Mouse (Mus musculus): ENCODE results near the gene Gm9774. TPM values are rescaled to one million over a fixed set of nuclear protein-coding genes. Genes with fewer than 3 reads are reported as not detected.

Gene Gm9774
- polyA plus RNA-seq (2014; fragmentation: Nextera tagmentation; extraction: Ambion mirVana), result 4.9 and 8.9 TPM in 2 replicates

DNA sequence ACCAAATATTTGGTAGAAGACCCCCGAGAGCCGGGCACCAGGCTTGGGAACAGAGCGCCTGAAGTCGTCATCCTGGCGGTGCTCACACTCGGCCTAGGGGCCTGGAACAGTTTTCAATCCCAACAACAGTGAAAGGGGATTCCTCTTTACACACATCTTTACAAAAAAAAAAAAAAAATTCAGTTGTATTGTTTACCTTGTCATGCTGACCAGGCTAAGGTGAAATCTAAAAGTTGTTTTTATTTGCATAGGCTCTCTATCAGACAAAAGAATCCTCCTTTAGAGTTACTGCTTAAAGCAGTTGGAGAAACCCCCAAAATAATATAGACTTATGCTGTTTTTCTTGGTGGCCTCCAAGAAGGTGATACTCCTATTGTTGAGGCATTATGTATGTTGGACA lies at the start of gene Gm9774:
Gm9774 (minus strand) TSS at position 101 of the 400 bp plus-strand sequence.
- Histone ChIP-seq H3K4me2 (ENCODE audit: low read depth) (no peak within 1 kb of the TSS), H3K27me3 (ENCODE audit: control insufficient read depth, insufficient read depth, low read length) (no peaks in the 10 kb centered on the region), H3K27ac (ENCODE audit: low read depth, low read length) (no peak within 1 kb of the TSS), H3K4me3 (ENCODE audit: low read depth, low read length) (no peak within 1 kb of the TSS), H3K4me1 (ENCODE audit: control insufficient read depth, insufficient read depth, low read length) (no peaks in the 10 kb centered on the region), H3K36me3 (ENCODE audit: control insufficient read depth, insufficient read depth, low read length) (no peaks in the 10 kb centered on the region), H3K9ac (ENCODE audit: low read length) (no peak within 1 kb of the TSS), H3K9me3 (ENCODE audit: control insufficient read depth, low read length) (no peaks in the 10 kb centered on the region)
- whole genome bisulfite sequencing, result 94% methylated on average over 6 of the region's 6 CpGs
- no peak for ATAC-seq (ENCODE audit: insufficient read depth, low FRiP score, low TSS enrichment)
- no peak for DNase-seq (ENCODE audit: low spot score)

DNA sequence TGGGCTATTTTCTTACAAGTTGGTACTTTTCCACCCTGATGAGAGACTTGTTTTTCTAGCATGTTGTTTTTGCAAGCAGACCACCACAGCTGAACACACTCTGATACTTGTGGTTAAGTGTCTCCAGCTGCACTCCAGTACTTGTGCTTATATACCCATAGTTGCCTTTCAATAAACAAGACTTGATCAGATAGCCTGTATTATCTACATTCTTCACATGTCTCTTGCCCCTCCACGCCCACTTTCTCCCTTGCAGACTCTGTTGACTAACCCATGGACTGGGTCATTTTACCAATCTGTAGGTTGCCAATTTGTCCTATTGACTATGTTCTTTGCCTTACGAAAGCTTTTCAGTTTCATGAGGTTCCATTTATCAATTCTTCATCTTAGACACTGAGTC lies 40.9 kb upstream of the Gm9774 start:
- Histone ChIP-seq H3K4me3 (ENCODE audit: low read depth, low read length) (no peak overlapping the region), H3K4me2 (ENCODE audit: low read depth) (no peak overlapping the region), H3K9ac (ENCODE audit: low read length) (no peak overlapping the region), H3K9me3 (ENCODE audit: control insufficient read depth, low read length) (no peaks in the 10 kb centered on the region), H3K27me3 (ENCODE audit: control insufficient read depth, insufficient read depth, low read length) (no peaks in the 10 kb centered on the region), H3K4me1 (ENCODE audit: control insufficient read depth, insufficient read depth, low read length) (no peaks in the 10 kb centered on the region), H3K36me3 (ENCODE audit: control insufficient read depth, insufficient read depth, low read length) (no peaks in the 10 kb centered on the region), H3K27ac (ENCODE audit: low read depth, low read length) (no peak overlapping the region)
- 85% methylated on average over 2 of the region's 2 CpGs for WGBS
- DNase-seq (ENCODE audit: low spot score) (no peak), ATAC-seq (ENCODE audit: insufficient read depth, low FRiP score, low TSS enrichment) (no peak)

DNA sequence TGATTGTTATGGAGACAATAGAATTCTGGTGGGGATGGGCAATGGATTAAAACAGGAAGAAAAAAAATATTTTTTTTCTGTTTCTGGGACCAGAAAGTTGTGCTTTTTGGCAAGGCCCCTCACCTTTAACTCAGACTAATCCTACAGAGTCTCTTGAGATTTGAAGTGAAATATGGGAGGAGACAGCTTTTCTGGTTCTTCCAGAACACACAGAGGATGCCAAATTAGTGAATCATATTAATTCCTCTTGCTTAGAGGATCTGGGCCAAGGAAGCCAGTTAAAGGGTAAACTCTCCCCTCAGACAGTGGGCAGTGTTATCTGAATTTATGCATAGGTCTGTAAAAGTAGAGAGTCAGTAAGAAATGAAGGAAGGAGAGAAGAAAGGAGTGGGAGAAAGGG lies 38.2 kb upstream of the Gm9774 start:
- no peak for DNase-seq (ENCODE audit: low spot score)
- H3K4me1 ChIP-seq (ENCODE audit: control insufficient read depth, insufficient read depth, low read length), result no peaks in the 10 kb centered on the region
- H3K9ac ChIP-seq (ENCODE audit: low read length), result no peak overlapping the region
- no peaks in the 10 kb centered on the region for H3K27me3 ChIP-seq (ENCODE audit: control insufficient read depth, insufficient read depth, low read length)
- no peaks in the 10 kb centered on the region for H3K9me3 ChIP-seq (ENCODE audit: control insufficient read depth, low read length)
- H3K36me3 ChIP-seq (ENCODE audit: control insufficient read depth, insufficient read depth, low read length), result no peaks in the 10 kb centered on the region
- ATAC-seq (ENCODE audit: insufficient read depth, low FRiP score, low TSS enrichment), result no peak
- no peak overlapping the region for H3K4me3 ChIP-seq (ENCODE audit: low read depth, low read length)
- H3K4me2 ChIP-seq (ENCODE audit: low read depth), result no peak overlapping the region
- no peak overlapping the region for H3K27ac ChIP-seq (ENCODE audit: low read depth, low read length)

GRCm38 (mm10) chr3:92466576-92466975 lies 37.4 kb upstream of the Gm9774 start:
- WGBS, result 89% methylated on average over 1 of the region's 1 CpGs

DNA sequence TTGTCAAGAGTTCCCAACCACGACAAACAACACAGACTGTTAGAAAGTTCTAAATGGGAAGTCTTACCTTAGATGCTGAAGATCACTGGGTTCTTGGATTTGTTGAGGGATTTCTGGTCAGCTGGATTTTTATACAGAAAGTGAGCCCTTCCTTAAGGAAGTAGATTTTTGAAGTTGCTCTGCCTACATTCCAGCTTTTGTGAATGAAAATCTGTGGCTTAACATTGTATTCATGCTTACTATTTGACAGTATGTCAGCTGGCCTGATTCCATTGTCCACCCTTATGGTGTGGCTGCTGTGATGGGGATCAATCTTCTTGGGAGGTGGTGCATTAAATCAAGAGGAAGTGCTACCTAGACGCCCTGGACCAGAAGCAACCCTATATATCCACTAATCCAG lies 29.4 kb upstream of the Gm9774 start, which contains the start of gene Sprr3:
Sprr3 (minus strand) TSS at position 101 of the 400 bp plus-strand sequence.
- H3K27ac ChIP-seq (ENCODE audit: low read depth, low read length), result no peak within 1 kb of the TSS
- H3K4me3 ChIP-seq (ENCODE audit: low read depth, low read length), result no peak within 1 kb of the TSS
- WGBS, result 70% methylated on average over 2 of the region's 2 CpGs
- no peaks in the 10 kb centered on the region for H3K27me3 ChIP-seq (ENCODE audit: control insufficient read depth, insufficient read depth, low read length)
- DNase-seq (ENCODE audit: low spot score), result no peak
- no peak within 1 kb of the TSS for H3K9ac ChIP-seq (ENCODE audit: low read length)
- no peaks in the 10 kb centered on the region for H3K36me3 ChIP-seq (ENCODE audit: control insufficient read depth, insufficient read depth, low read length)
- no peaks in the 10 kb centered on the region for H3K9me3 ChIP-seq (ENCODE audit: control insufficient read depth, low read length)
- no peaks in the 10 kb centered on the region for H3K4me1 ChIP-seq (ENCODE audit: control insufficient read depth, insufficient read depth, low read length)
- H3K4me2 ChIP-seq (ENCODE audit: low read depth), result no peak within 1 kb of the TSS
- no peak for ATAC-seq (ENCODE audit: insufficient read depth, low FRiP score, low TSS enrichment)

More at GRCm38 (mm10) chr3:92466576-92466975, 37.4 kb upstream of the Gm9774 start:
- ATAC-seq (ENCODE audit: insufficient read depth, low FRiP score, low TSS enrichment) (no peak), DNase-seq (ENCODE audit: low spot score) (no peak)
- H3K4me2 ChIP-seq (ENCODE audit: low read depth), result no peak overlapping the region
- no peak overlapping the region for H3K27ac ChIP-seq (ENCODE audit: low read depth, low read length)
- H3K4me3 ChIP-seq (ENCODE audit: low read depth, low read length), result no peak overlapping the region
- H3K36me3 ChIP-seq (ENCODE audit: control insufficient read depth, insufficient read depth, low read length), result no peaks in the 10 kb centered on the region
- no peak overlapping the region for H3K9ac ChIP-seq (ENCODE audit: low read length)
- H3K27me3 ChIP-seq (ENCODE audit: control insufficient read depth, insufficient read depth, low read length), result no peaks in the 10 kb centered on the region
- H3K9me3 ChIP-seq (ENCODE audit: control insufficient read depth, low read length), result no peaks in the 10 kb centered on the region
- no peaks in the 10 kb centered on the region for H3K4me1 ChIP-seq (ENCODE audit: control insufficient read depth, insufficient read depth, low read length)

DNA sequence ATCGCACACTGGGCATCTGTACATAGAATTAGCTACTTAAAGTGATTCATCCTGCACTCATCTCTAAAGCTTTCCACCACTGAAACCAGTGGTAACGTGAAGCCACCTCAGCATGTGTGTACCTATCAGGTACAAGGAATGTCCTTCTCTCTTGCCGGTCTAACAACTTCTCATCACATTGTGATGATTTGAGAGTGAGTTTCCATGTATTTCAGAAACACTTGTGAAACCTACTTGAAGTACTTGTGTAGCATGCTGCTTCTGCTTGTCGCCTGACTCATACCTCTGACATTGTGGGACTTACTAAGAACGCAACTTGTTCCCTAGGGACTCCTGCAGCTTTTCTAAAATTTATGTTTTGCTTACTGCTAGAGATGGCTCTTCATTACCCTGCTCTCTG lies 25.9 kb upstream of the Gm9774 start:
- H3K27me3 ChIP-seq (ENCODE audit: control insufficient read depth, insufficient read depth, low read length), result no peaks in the 10 kb centered on the region
- H3K4me3 ChIP-seq (ENCODE audit: low read depth, low read length), result no peak overlapping the region
- no peaks in the 10 kb centered on the region for H3K36me3 ChIP-seq (ENCODE audit: control insufficient read depth, insufficient read depth, low read length)
- DNase-seq (ENCODE audit: low spot score) (no peak), ATAC-seq (ENCODE audit: insufficient read depth, low FRiP score, low TSS enrichment) (no peak)
- no peak overlapping the region for H3K9ac ChIP-seq (ENCODE audit: low read length)
- WGBS, result 87% methylated on average over 5 of the region's 5 CpGs
- H3K9me3 ChIP-seq (ENCODE audit: control insufficient read depth, low read length), result no peaks in the 10 kb centered on the region
- no peak overlapping the region for H3K27ac ChIP-seq (ENCODE audit: low read depth, low read length)
- no peak overlapping the region for H3K4me2 ChIP-seq (ENCODE audit: low read depth)
- H3K4me1 ChIP-seq (ENCODE audit: control insufficient read depth, insufficient read depth, low read length), result no peaks in the 10 kb centered on the region

- Histone ChIP-seq H3K9ac (ENCODE audit: low read length) (no peak overlapping the region), H3K4me3 (ENCODE audit: low read depth, low read length) (no peak overlapping the region), H3K36me3 (ENCODE audit: control insufficient read depth, insufficient read depth, low read length) (no peaks in the 10 kb centered on the region), H3K4me1 (ENCODE audit: control insufficient read depth, insufficient read depth, low read length) (no peaks in the 10 kb centered on the region), H3K27me3 (ENCODE audit: control insufficient read depth, insufficient read depth, low read length) (no peaks in the 10 kb centered on the region), H3K27ac (ENCODE audit: low read depth, low read length) (no peak overlapping the region), H3K4me2 (ENCODE audit: low read depth) (no peak overlapping the region), H3K9me3 (ENCODE audit: control insufficient read depth, low read length) (no peaks in the 10 kb centered on the region)
- ATAC-seq (ENCODE audit: insufficient read depth, low FRiP score, low TSS enrichment), result no peak
- DNase-seq (ENCODE audit: low spot score), result no peak
- 92% methylated on average over 3 of the region's 3 CpGs for WGBS
These were observed 11.0 kb upstream of the Gm9774 start for GRCm38 (mm10) chr3:92440177-92440576.

- 90% methylated on average over 3 of the region's 3 CpGs for WGBS
- no peaks in the 10 kb centered on the region for H3K9me3 ChIP-seq (ENCODE audit: control insufficient read depth, low read length)
- H3K27ac ChIP-seq (ENCODE audit: low read depth, low read length), result no peak within 1 kb of the TSS
- H3K4me1 ChIP-seq (ENCODE audit: control insufficient read depth, insufficient read depth, low read length), result no peaks in the 10 kb centered on the region
- no peak within 1 kb of the TSS for H3K4me3 ChIP-seq (ENCODE audit: low read depth, low read length)
- H3K9ac ChIP-seq (ENCODE audit: low read length), result no peak within 1 kb of the TSS
- ATAC-seq (ENCODE audit: insufficient read depth, low FRiP score, low TSS enrichment) (no peak), DNase-seq (ENCODE audit: low spot score) (no peak)
- no peaks in the 10 kb centered on the region for H3K36me3 ChIP-seq (ENCODE audit: control insufficient read depth, insufficient read depth, low read length)
- no peaks in the 10 kb centered on the region for H3K27me3 ChIP-seq (ENCODE audit: control insufficient read depth, insufficient read depth, low read length)
- no peak within 1 kb of the TSS for H3K4me2 ChIP-seq (ENCODE audit: low read depth)
These were observed 9.5 kb upstream of the Gm9774 start, which contains the start of gene Sprr1b for GRCm38 (mm10) chr3:92438689-92439088. Gene Sprr1b (minus strand): TSS chr3:92438789.

- Histone ChIP-seq H3K4me2 (ENCODE audit: low read depth) (no peak within 1 kb of the TSS), H3K36me3 (ENCODE audit: control insufficient read depth, insufficient read depth, low read length) (no peaks in the 10 kb centered on the region), H3K4me3 (ENCODE audit: low read depth, low read length) (no peak within 1 kb of the TSS), H3K4me1 (ENCODE audit: control insufficient read depth, insufficient read depth, low read length) (no peaks in the 10 kb centered on the region), H3K9me3 (ENCODE audit: control insufficient read depth, low read length) (no peaks in the 10 kb centered on the region), H3K27me3 (ENCODE audit: control insufficient read depth, insufficient read depth, low read length) (no peaks in the 10 kb centered on the region), H3K9ac (ENCODE audit: low read length) (no peak within 1 kb of the TSS), H3K27ac (ENCODE audit: low read depth, low read length) (no peak within 1 kb of the TSS)
- 93% methylated on average over 2 of the region's 2 CpGs for WGBS
- no peak for ATAC-seq (ENCODE audit: insufficient read depth, low FRiP score, low TSS enrichment)
- DNase-seq (ENCODE audit: low spot score), result no peak
These were observed 3.1 kb upstream of the Gm9774 start, which contains the start of gene Sprr2k for GRCm38 (mm10) chr3:92432282-92432681. Gene Sprr2k (plus strand): TSS chr3:92432582.

Measured in neural tube, embryonic 11.5 days (tissue).